Mouse (Mus musculus): ENCODE results near the gene Olfr66. TPM values are rescaled to one million over a fixed set of nuclear protein-coding genes. Genes with fewer than 3 reads are reported as not detected.
A peak's percentile ranks its signal among the peaks of the same experiment; 100 is the strongest.

The Olfr66 gene
- not detected for total RNA-seq (2021)
- long read RNA-seq, experiment 1: 0 reads
- long read RNA-seq, experiment 2: 0 reads

DNA sequence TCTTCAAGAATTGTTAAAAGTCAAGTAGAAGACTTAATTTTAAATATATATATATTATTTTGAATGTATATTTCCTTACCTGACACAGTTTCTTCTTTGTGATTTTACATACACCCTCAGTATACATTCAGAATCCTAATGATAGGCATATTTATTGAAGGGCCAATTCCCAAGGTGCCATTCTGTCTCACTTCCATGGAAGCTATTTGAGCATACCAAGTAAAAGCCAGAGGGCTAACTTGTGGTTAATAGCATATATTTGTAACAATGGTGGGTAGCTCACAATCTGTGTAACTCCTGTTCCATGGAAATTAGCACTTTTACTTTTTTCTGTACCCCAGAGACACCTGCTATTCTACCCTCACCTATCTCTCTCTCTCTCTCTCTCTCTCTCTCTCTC lies at the start of gene Olfr66:
Olfr66 (minus strand) TSS at position 101 of the 400 bp plus-strand sequence.
- no peak for DNase-seq (ENCODE audit: low spot score in 2 of 2)

- DNase-seq (ENCODE audit: low spot score in 2 of 2): no peak
These were observed 48.2 kb upstream of the Olfr66 start, which contains the start of gene Olfr632 for GRCm38 (mm10) chr7:103934264-103934663. Gene Olfr632 (plus strand): TSS chr7:103934347.

DNA sequence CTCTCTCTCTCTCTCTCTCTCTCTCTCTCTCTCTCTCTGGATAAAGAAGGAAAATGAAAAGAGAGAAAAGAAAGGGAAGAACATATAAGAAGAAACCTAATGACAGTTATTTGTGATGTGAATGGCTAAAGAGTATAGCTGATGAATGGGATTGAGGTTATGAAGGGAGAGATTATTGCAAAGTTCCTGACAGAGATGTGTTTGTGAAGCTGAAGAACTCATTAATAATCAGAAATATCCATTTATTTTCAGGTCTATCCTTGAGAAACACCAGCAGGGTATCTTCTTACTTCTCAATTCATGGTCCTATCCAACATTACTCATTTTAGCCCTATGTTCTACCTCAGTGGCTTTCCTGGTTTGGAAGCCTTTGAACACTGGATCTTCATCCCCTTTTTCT lies 42.5 kb upstream of the Olfr66 start, which contains the start of gene Olfr631:
Olfr631 (plus strand) TSS at position 301 of the 400 bp plus-strand sequence.
- DNase-seq (ENCODE audit: low spot score in 2 of 2): no peak

GRCm38 (mm10) chr7:103915338-103915737 lies 29.3 kb upstream of the Olfr66 start:
- DNase-seq (ENCODE audit: low spot score in 2 of 2): no peak

- DNase-seq (ENCODE audit: low spot score in 2 of 2): no peak
These were observed 27.0 kb upstream of the Olfr66 start for GRCm38 (mm10) chr7:103912969-103913511.

- no peak for DNase-seq (ENCODE audit: low spot score in 2 of 2)
These were observed 24.0 kb upstream of the Olfr66 start for GRCm38 (mm10) chr7:103910047-103910446.

GRCm38 (mm10) chr7:103903187-103903586 lies 17.1 kb upstream of the Olfr66 start, which contains the start of gene Olfr65:
Gene Olfr65 (plus strand): TSS chr7:103903487.
- DNase-seq (ENCODE audit: low spot score in 2 of 2): no peak

GRCm38 (mm10) chr7:103894385-103894784 lies 8.3 kb upstream of the Olfr66 start, which contains the start of gene Olfr64:
Gene Olfr64 (minus strand): TSS chr7:103894485.
- DNase-seq (ENCODE audit: low spot score in 2 of 2): no peak

DNA sequence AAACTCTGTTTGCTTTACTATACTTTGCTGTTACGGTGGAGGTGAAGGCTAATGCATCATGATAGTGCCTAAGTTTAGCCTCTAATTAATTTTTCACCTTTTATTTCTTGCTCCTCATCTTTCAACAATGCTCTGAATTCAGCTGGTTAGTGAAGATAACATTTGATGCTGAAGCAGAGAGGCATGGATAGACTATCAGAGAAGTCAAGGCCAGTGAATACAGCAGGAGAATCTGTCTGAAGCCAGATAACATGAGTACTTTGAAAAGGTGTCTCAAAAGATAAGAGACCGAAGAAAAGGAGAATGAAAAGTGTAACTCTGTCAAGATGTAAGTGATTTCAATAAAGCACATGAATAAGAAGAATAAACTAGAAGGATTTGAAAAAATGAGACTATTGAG lies 9.0 kb downstream of the Olfr66 start:
- no peak for DNase-seq (ENCODE audit: low spot score in 2 of 2)

DNA sequence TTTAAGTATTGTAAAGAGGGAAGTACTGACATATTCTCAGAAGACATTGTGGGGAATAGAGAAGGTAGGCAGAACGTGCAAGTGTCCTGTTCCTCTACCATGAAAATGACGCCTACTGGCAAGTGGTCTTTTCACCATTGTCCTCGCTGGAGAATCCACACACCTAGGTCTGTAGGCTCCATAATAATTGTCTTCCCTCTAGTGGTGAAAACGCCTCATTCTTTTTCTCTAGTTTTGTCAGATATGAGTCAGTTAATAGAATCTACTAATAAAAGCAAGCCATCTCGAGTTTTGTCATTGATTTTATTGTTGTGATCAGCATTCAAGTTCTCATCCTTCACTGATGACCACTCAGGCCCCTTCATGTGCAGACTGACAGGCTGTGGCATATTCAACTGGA lies 11.6 kb downstream of the Olfr66 start:
- DNase-seq (ENCODE audit: low spot score in 2 of 2): no peak

- no peak for DNase-seq (ENCODE audit: low spot score in 2 of 2)
These were observed 13.0 kb downstream of the Olfr66 start for GRCm38 (mm10) chr7:103873064-103873463.

DNA sequence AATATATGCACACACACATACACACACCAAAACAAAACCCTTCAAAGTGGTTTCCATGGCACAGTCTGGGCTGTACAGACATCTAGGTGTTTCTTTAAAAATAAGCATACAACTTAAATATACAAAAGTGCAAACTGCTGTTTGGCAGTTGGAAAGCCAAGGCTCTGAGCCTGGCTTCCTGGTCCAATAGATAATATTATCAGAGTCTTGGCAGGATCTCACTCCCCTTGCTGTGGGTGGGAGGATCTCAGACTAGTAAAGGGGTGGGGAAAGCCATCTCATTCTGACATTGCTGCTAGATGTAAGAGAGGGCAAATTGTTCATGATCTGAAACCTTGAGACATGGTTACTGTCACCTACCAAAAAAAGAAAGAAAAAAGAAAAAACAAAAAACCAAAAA lies 15.4 kb downstream of the Olfr66 start:
- DNase-seq (ENCODE audit: low spot score in 2 of 2): no peak

DNA sequence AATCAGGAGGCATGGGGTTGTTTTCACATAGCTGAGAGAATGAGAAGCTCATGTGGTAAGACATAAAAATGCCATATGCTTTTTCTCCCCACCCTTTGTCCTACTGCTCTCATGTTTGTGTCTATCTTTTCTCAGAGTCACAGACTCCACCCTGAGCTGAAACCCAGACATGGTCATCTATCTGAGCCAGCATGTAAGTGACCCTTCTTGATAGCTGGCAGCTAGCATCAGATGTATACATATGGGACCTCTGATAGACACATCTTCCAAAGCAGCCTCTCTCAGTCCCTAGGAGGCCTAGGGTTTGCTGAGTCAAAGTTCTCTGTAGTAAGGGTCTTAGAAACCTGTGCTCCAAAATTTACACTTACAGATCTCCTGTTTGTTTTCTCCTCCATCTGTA lies 20.3 kb downstream of the Olfr66 start:
- DNase-seq (ENCODE audit: low spot score in 2 of 2): no peak

GRCm38 (mm10) chr7:103861531-103861930 lies 24.5 kb downstream of the Olfr66 start:
- DNase-seq (ENCODE audit: low spot score in 2 of 2): no peak

- DNase-seq (ENCODE audit: low spot score in 2 of 2): peak in 1 of 2 experiments; percentile 17
These were observed 25.2 kb downstream of the Olfr66 start for GRCm38 (mm10) chr7:103860855-103861254.

- no peak for DNase-seq (ENCODE audit: low spot score in 2 of 2)
These were observed 27.0 kb downstream of the Olfr66 start for GRCm38 (mm10) chr7:103859076-103859475.

DNA sequence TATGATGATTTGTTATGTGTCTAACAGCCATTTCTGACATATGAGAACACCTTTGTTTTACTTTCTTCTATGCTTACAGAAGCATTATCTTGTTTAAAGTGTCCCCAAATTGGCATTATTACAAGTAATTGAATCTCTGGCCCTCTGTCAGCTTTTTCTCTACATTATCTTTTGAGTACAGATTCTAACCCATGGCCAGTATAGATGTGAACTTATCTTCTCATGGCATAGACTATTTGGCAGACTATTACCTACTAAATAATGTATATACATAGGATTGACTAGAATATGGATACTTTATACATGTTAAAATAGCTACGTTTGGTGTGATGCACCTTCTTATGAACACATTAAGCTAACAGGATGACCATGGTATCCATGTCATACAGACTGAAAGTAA lies 31.4 kb downstream of the Olfr66 start:
- no peak for DNase-seq (ENCODE audit: low spot score in 2 of 2)

DNA sequence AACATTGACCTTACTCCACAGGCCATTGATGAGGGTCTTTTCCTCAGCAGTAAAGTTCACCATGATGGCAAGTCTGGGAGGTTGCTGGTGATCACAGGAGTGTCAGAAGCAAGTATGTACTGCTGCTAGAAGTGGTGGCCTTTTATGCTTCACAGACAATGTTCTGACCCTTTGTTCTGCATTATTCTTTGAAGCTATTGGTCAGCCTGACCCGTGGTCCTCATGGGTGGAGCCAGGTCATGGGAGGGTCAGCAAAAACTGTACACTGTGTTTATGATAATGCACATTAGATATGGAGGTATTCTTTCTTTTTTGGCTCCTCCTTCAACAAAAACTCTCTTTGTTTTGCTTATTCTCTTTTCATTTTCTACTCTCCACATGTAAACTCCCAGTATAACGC lies 33.0 kb downstream of the Olfr66 start, which contains the start of gene Hbb-y:
Hbb-y (minus strand) TSS at position 127 of the 400 bp plus-strand sequence.
- no peak for DNase-seq (ENCODE audit: low spot score in 2 of 2)

GRCm38 (mm10) chr7:103844525-103845325 lies 41.3 kb downstream of the Olfr66 start:
- no peak for DNase-seq (ENCODE audit: low spot score in 2 of 2)

- DNase-seq (ENCODE audit: low spot score in 2 of 2): no peak
These were observed 43.0 kb downstream of the Olfr66 start, which contains the start of gene Hbb-bh1 for GRCm38 (mm10) chr7:103843034-103843433. Gene Hbb-bh1 (minus strand): TSS chr7:103843164.

DNA sequence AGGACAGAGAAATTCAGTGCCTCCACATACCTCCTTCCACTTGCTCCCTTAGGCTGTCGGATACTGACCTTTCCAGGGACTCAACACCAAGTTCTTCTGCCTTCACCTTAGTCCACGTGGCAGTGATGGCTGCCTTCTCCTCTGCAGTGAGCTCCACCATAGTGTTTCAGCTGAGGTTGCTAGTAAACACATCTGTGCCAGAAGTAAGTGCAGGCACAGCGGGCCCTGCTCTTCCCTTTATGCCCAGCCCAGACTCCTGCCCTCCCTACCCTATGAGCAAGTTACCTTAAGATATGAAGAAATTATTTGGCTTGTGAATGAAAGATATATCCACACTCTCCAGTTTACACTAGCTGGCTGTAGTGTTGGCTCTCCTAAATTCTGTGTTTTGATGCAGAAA lies 45.8 kb downstream of the Olfr66 start, which contains the start of gene Hbb-bh2:
Hbb-bh2 (minus strand) TSS at position 253 of the 400 bp plus-strand sequence.
- DNase-seq (ENCODE audit: low spot score in 2 of 2): no peak
